Mouse (Mus musculus) naive thymus-derived CD4-positive, alpha-beta T cell, adult 5 months (primary cell): ENCODE measurements around the gene Ube4b. TPM values are rescaled to one million over a fixed set of nuclear protein-coding genes. Genes with fewer than 3 reads are reported as not detected.

ENCODE experiments used
- polyA plus RNA-seq: library from polyadenylated mRNA; unstranded; fragments of 100-300 nt; shearing (Covaris generic); gene quantifications from one replicate; pipeline ENCODE4 v1.2.1, GENCODE M21; 2017

Gene Ube4b
- 60.8 TPM for polyA plus RNA-seq

DNA sequence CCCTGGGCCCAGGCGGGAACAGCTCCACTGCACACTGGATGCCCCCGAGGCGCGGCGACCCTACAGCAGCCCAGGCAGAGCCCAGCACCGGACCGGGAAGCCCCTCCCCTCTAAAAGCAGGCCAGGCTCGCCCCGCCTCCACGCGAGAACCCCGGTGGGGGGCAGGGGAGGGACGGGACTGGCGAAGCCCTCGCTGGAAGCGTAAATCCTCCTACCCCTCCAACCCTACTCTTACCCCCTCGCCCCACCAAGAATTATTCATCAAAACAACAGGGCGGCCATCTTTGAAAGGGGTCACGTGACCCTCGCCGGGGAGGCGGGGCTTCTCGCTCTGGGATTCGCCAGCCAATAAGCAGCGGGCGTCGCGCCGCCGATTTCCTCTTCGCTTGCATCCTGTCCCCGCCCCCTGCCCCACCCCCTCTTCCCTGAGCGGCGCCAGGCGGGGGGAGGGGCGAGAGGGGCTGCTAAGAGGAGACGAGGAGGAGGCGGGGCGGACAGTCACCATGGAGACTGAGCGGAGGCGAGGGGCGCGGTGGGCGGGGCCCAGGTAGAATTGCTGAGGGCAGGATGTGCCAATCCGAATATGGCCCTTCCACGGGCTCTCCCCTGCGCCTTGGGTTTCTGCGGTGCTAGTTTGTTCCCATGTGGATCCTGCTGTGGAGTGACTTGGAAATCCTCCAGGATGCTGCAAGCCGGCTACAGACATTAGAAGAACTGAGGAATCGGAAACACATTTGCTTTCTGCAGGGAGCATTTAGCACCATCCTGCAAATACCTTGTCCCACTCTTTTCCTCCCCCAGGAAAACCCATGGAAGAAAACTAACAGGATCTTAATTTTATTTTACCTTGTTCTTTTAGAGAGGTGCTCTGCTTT is at the start of gene Ube4b:
Gene Ube4b, minus strand, starts transcription at position 425 of the 875 bp plus-strand sequence.

DNA sequence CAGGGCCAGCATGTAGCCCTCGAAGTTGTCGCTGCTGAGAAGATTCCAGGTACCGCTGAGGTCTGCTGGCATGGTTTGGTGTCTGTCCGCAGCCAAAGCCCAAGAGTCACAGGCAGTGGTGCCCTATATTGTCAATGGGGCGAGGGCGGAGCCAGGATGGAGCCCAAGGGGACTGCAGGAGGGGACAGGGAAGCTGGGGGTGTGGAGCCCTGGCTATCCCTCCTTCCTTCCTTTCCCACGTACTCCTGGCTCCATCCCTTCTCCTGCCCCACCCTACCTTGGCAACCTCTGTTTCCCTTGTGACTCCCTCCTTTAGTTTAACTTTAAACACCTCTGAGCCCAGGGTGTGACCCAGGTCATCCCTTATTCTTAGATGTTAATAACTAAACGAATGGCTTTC is 28.3 kb upstream of the Ube4b start, which contains the start of gene Rbp7:
Gene Rbp7, minus strand, starts transcription at position 100 of the 400 bp plus-strand sequence.

DNA sequence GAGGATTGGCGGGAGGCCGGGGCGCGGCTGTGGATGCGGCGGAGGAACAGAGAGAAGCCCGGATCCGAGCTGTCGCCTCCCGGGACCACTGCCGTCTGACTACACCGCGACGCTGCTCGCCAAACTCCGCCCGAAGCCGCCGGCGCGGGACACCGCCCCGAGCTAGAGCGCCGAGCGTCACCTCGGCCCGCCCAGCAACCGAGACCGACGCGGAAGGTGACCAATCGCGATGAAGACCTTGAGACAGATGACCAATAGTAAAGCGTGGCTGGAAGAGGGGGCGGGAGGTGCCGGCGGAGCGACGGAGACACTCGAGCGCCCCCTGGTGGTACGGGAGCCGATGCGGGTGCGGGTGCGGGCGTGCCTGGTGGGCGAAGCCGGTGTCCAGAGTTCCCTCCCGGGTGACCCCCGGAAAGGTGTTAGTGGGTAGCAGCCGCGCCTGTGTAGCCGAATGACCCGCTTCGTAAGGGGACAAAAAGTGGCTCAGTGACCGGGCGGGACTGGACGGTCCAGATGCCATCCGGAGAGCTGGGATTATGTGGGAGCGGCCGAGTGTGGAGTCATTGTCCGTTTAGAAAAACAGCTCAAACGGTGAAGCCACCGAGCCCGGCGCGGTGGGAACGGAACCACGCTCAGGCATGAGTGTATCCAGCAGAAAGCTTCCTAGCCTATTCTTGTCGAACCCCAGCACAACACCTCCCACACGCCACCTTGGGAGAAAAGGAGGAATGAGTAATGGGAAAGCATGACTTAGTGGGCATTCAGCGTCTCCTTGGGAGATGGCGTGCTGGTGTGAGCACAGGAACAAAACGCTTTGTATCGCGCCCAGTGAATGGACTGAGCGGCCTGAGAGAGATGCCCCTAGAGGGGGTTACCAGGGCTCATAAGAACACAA is 118.7 kb downstream of the Ube4b start, which contains the start of gene Kif1b:
Gene Kif1b, minus strand, starts transcription at position 98 of the 895 bp plus-strand sequence.

Other genes with a start within 250 kb of the Ube4b start
- gene Kif1b, start 119.1 kb downstream of the Ube4b start, polyA plus RNA-seq, result 89.5 TPM
- not detected for gene Rbp7, start 28.2 kb upstream of the Ube4b start, polyA plus RNA-seq
- gene Tmem274, start 50.6 kb upstream of the Ube4b start, polyA plus RNA-seq, result not detected
- 3.4 TPM for gene Nmnat1, start 58.5 kb upstream of the Ube4b start, polyA plus RNA-seq
- 23.5 TPM for gene Lzic, start 58.5 kb upstream of the Ube4b start, polyA plus RNA-seq
- 0.63 TPM for gene Ctnnbip1, start 91.5 kb upstream of the Ube4b start, polyA plus RNA-seq
- gene Clstn1, start 159.7 kb upstream of the Ube4b start, polyA plus RNA-seq, result 7.3 TPM